Mouse (Mus musculus) C2C12 (cell line): ENCODE data around the gene Dram1.

Experiments used
- CEBPB ChIP-seq: IDR thresholded peaks from one replicate; pipeline ENCODE4 v1.6.1; 2011; ENCODE audit warnings: low read depth, mild to moderate bottlenecking, control low read depth, moderate library complexity
- CTCF ChIP-seq: IDR thresholded peaks from one replicate; pipeline ENCODE4 v1.5.1; 2011; ENCODE audit not compliant: control insufficient read depth, insufficient read depth, insufficient read length
- MAX ChIP-seq: IDR thresholded peaks from one replicate; pipeline ENCODE4 v1.6.1; 2011; ENCODE audit warnings: mild to moderate bottlenecking, control low read depth
- MYOG ChIP-seq: IDR thresholded peaks from one replicate; pipeline ENCODE4 v1.6.1; 2011; ENCODE audit not compliant: control insufficient read depth, insufficient read length; ENCODE audit errors: extremely low read depth
- USF1 ChIP-seq: IDR thresholded peaks from one replicate; pipeline ENCODE4 v1.6.1; 2011; ENCODE audit warnings: low read depth, mild to moderate bottlenecking, control low read depth, moderate library complexity

DNA sequence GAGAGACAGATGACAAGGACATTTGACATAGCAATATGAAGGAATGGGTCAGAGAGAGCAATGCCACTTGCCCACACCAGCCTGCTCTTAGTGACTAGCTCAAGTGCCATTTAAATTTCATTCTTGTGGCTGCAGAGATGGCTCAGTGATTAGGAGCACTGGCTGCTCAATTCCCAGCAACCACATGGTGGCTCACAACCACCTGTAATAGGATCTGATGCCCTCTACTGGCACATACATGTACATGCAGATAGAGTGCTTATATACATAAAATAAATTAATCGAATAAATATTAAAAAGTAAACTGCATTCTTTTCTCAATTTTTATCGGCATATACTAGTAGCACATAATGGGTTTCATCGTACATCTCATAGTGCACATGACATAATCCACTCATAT is 72.6 kb downstream of the Dram1 start:
- TF ChIP-seq CTCF = no peak
- no peak for TF ChIP-seq MAX
- TF ChIP-seq USF1 = no peak
- no peak for TF ChIP-seq MYOG
- TF ChIP-seq CEBPB = no peak
